Mouse (Mus musculus) hindbrain, embryonic 11.5 days (tissue): Measurements from ENCODE around the gene U2af1l4. TPM values are rescaled to one million over a fixed set of nuclear protein-coding genes. Genes with fewer than 3 reads are reported as not detected.

ENCODE experiments used
- ATAC-seq: fragments of 200-750 bp; cut with Nextera tagmentation; 2 replicates; pipeline ENCODE4 v1.8.0; 2017; ENCODE audit warnings: mild to moderate bottlenecking, moderate TSS enrichment, moderate library complexity; ENCODE audit not compliant: low FRiP score
- DNase-seq: peaks from one replicate; pipeline ENCODE4 v3.0.0-alpha.2; 2015; ENCODE audit warnings: low spot score
- H3K27ac ChIP-seq: fragments of 300-500 bp; sonication (generic); 2 replicates; pipeline ENCODE4 v1.5.1; 2014; ENCODE audit warnings: mild to moderate bottlenecking, low read depth, low read length
- H3K27me3 ChIP-seq: fragments of 300-500 bp; sonication (generic); 2 replicates; pipeline ENCODE4 v1.6.1; 2014; ENCODE audit warnings: mild to moderate bottlenecking, low read length, moderate library complexity, mixed read lengths; ENCODE audit not compliant: control insufficient read depth, insufficient read depth
- H3K36me3 ChIP-seq: fragments of 300-500 bp; sonication (generic); 2 replicates; pipeline ENCODE4 v1.6.1; 2014; ENCODE audit warnings: mild to moderate bottlenecking, low read length, moderate library complexity, mixed read lengths; ENCODE audit not compliant: control insufficient read depth, insufficient read depth
- H3K4me1 ChIP-seq: fragments of 300-500 bp; sonication (generic); replicated peaks from 2 replicates; pipeline ENCODE4 v1.6.1; 2014; ENCODE audit warnings: low read length, mixed read lengths; ENCODE audit not compliant: control insufficient read depth, insufficient read depth
- H3K4me2 ChIP-seq: fragments of 300-500 bp; sonication (generic); replicated peaks from 2 replicates; pipeline ENCODE4 v1.6.1; 2014; ENCODE audit warnings: mild to moderate bottlenecking, low read depth, low read length
- H3K4me3 ChIP-seq: fragments of 300-500 bp; sonication (generic); 2 replicates; pipeline ENCODE4 v1.5.1; 2014; ENCODE audit warnings: low read depth, low read length
- H3K9ac ChIP-seq: fragments of 300-500 bp; sonication (generic); 2 replicates; pipeline ENCODE4 v1.6.1; 2014; ENCODE audit warnings: low read depth, low read length
- H3K9me3 ChIP-seq: fragments of 300-500 bp; sonication (generic); 2 replicates; pipeline ENCODE4 v1.6.1; 2016; ENCODE audit warnings: low read length; ENCODE audit not compliant: control insufficient read depth
- whole genome bisulfite sequencing: fragments of 180-500 bp; shearing (Covaris S2); extraction: QIAGEN DNeasy Blood & Tissue Kit; methylation state at CpG from one replicate; pipeline ENCODE4 v1.1.7; 2014; 5-methylcytosine and 5-hydroxymethylcytosine counted together
- polyA plus RNA-seq: library from polyadenylated mRNA; unstranded; fragments of >200 nt; fragmentation: Nextera tagmentation; extraction: Ambion mirVana; gene quantifications from 2 replicates; pipeline ENCODE4 v1.2.1, GENCODE M21; 2014

U2af1l4 gene
- polyA plus RNA-seq, 1 experiment from 2014 or later, result 100.0 TPM

DNA sequence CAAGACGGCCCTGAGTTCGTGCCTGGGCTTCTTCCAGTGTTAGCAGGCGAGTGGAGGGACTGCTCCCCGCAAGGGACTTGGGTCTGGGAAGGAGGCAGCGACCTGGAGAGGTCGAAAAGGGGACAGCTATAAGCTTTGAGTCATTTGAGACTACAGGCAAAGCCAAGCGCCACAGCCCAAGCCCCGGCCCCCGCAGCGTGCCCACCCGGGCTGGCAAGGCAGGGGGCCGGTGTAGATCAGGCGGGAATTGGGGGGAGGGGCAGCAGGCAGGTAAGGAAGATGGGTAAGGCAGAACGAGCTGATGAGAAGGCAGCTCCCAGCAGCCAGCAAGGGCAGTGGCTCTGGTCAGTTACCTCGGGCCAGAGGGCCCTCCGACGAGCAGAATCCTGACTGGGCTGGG, 36.7 kb upstream of the U2af1l4 start:
- no peak for ATAC-seq
- DNase-seq, result no peak
- Histone ChIP-seq H3K4me1 (0 out of 2 replicates have a peak, but pooled peaks cover 4% of the 10 kb centered on the region), H3K27ac (no peak overlapping the region), H3K4me2 (no peak overlapping the region), H3K9me3 (no peaks in the 10 kb centered on the region), H3K9ac (0 out of 2 replicates have a peak overlapping the region, but pooled peaks have one; percentile 23), H3K4me3 (no peak overlapping the region), H3K36me3 (peaks cover 27% of the 10 kb centered on the region), H3K27me3 (0 out of 2 replicates have a peak, but pooled peaks cover 2% of the 10 kb centered on the region)
- WGBS, result 22% methylated on average over 17 of the region's 17 CpGs

- DNase-seq (no peak), ATAC-seq (no peak)
- Histone ChIP-seq H3K9me3 (no peaks in the 10 kb centered on the region), H3K4me3 (no peak overlapping the region), H3K36me3 (peaks cover 32% of the 10 kb centered on the region), H3K9ac (no peak overlapping the region), H3K4me2 (no peak overlapping the region), H3K27me3 (0 out of 2 replicates have a peak, but pooled peaks cover 2% of the 10 kb centered on the region), H3K4me1 (0 out of 2 replicates have a peak, but pooled peaks cover 6% of the 10 kb centered on the region), H3K27ac (no peak overlapping the region)
- 81% methylated on average over 14 of the region's 14 CpGs for WGBS
These were observed 36.1 kb upstream of the U2af1l4 start for GRCm38 (mm10) chr7:30526981-30527380.

GRCm38 (mm10) chr7:30531291-30531815, 31.7 kb upstream of the U2af1l4 start:
- H3K9ac ChIP-seq, result peak overlapping the region; percentile 40; the same call in 1 of the 2 replicates
- no peaks in the 10 kb centered on the region for H3K27me3 ChIP-seq
- no peak overlapping the region for H3K27ac ChIP-seq
- 0 out of 2 replicates have a peak overlapping the region, but pooled peaks have one; percentile 6 for H3K4me3 ChIP-seq
- ATAC-seq, result no peak
- 83% methylated on average over 9 of the region's 9 CpGs for WGBS
- H3K9me3 ChIP-seq, result no peaks in the 10 kb centered on the region
- peak overlapping the region; percentile 14; the same call in 1 of the 2 replicates for H3K4me2 ChIP-seq
- peaks cover 18% of the 10 kb centered on the region for H3K4me1 ChIP-seq
- DNase-seq, result no peak
- H3K36me3 ChIP-seq, result peaks cover 25% of the 10 kb centered on the region

GRCm38 (mm10) chr7:30532931-30533330, 30.2 kb upstream of the U2af1l4 start:
- no peaks in the 10 kb centered on the region for H3K27me3 ChIP-seq
- peaks cover 22% of the 10 kb centered on the region for H3K36me3 ChIP-seq
- H3K9ac ChIP-seq, result peak overlapping the region; percentile 88
- DNase-seq, result peak; percentile 53
- H3K4me2 ChIP-seq, result peak overlapping the region; percentile 79
- no peak overlapping the region for H3K27ac ChIP-seq
- H3K4me3 ChIP-seq, result peak overlapping the region; percentile 79
- WGBS, result 17% methylated on average over 8 of the region's 8 CpGs
- no peaks in the 10 kb centered on the region for H3K9me3 ChIP-seq
- 0 out of 2 replicates have a peak, but pooled peaks have one; percentile 0 for ATAC-seq
- peaks cover 17% of the 10 kb centered on the region for H3K4me1 ChIP-seq

- peak overlapping the region; percentile 92 for H3K27ac ChIP-seq
- H3K4me2 ChIP-seq, result peak overlapping the region; percentile 79
- DNase-seq (peak; percentile 62), ATAC-seq (peak; percentile 45)
- no peaks in the 10 kb centered on the region for H3K9me3 ChIP-seq
- H3K36me3 ChIP-seq, result peaks cover 14% of the 10 kb centered on the region
- H3K27me3 ChIP-seq, result no peaks in the 10 kb centered on the region
- peak overlapping the region; percentile 88 for H3K9ac ChIP-seq
- H3K4me1 ChIP-seq, result peaks cover 17% of the 10 kb centered on the region
- 5% methylated on average over 25 of the region's 26 CpGs for WGBS
- peak overlapping the region; percentile 79 for H3K4me3 ChIP-seq
These were observed 29.0 kb upstream of the U2af1l4 start for GRCm38 (mm10) chr7:30533941-30534632.

GRCm38 (mm10) chr7:30534633-30535577, 28.2 kb upstream of the U2af1l4 start, which contains the start of gene Arhgap33:
TSS of gene Arhgap33 (minus strand) at chr7:30535060.
- peaks cover 14% of the 10 kb centered on the region for H3K36me3 ChIP-seq

DNA sequence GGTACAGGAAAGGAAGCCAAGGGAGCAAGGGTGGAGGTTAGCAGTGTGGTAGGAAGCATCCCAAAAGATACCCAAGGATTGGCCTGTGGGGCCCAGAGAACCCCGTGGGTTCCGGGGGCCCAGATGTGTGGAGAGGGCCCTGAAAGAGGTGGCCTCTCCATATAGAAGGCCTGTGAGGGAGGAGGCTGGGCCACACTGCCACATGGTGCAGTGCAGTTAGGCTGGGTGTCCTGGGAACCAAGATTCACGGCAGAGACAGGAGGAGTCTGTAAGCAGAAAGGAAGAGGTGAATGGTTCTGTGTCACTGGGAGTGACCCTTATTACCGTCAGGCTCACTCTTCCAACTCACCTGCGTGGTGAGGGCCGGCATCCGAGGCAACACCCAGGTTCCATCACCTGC, 22.5 kb upstream of the U2af1l4 start:
- H3K9ac ChIP-seq, result no peak overlapping the region
- peaks cover 2% of the 10 kb centered on the region; the same call in 1 of the 2 replicates for H3K4me1 ChIP-seq
- H3K36me3 ChIP-seq, result no peaks in the 10 kb centered on the region
- no peak overlapping the region for H3K4me2 ChIP-seq
- WGBS, result 91% methylated on average over 7 of the region's 7 CpGs
- no peaks in the 10 kb centered on the region for H3K9me3 ChIP-seq
- no peak overlapping the region for H3K4me3 ChIP-seq
- DNase-seq (no peak), ATAC-seq (no peak)
- H3K27ac ChIP-seq, result no peak overlapping the region
- H3K27me3 ChIP-seq, result no peaks in the 10 kb centered on the region

More at GRCm38 (mm10) chr7:30534633-30535577, 28.2 kb upstream of the U2af1l4 start, which contains the start of gene Arhgap33:
- peak within 1 kb of the TSS; percentile 79 for H3K4me2 ChIP-seq
- peak within 1 kb of the TSS; percentile 79 for H3K4me3 ChIP-seq
- H3K27me3 ChIP-seq, result no peaks in the 10 kb centered on the region
- WGBS, result 2% methylated on average over 67 of the region's 84 CpGs
- H3K27ac ChIP-seq, result peak within 1 kb of the TSS; percentile 92
- DNase-seq (peak; percentile 99), ATAC-seq (peak; percentile 93)
- peak within 1 kb of the TSS; percentile 88 for H3K9ac ChIP-seq
- H3K9me3 ChIP-seq, result no peaks in the 10 kb centered on the region
- H3K4me1 ChIP-seq, result peaks cover 17% of the 10 kb centered on the region

DNA sequence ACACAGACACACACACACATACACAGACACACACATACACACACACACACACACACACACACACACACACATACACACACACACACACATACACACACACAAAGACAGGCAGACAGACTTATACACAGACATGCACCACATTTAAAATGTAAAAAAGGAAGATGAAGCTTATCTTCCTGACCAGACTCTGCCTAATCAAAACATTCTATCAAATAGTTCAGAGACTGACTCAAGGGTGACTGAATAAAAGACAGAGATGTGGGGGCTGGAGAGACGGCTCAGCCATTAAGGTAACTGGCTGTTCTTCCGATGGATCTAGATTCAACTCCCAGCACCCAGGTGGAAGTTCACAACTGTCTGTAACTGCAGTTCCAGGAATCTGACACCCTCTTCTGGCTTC, 18.8 kb upstream of the U2af1l4 start:
- no peak overlapping the region for H3K4me3 ChIP-seq
- no peak for ATAC-seq
- no peaks in the 10 kb centered on the region for H3K9me3 ChIP-seq
- WGBS, result 93% methylated on average over 2 of the region's 2 CpGs
- no peak overlapping the region for H3K27ac ChIP-seq
- H3K4me2 ChIP-seq, result no peak overlapping the region
- no peaks in the 10 kb centered on the region for H3K27me3 ChIP-seq
- no peak for DNase-seq
- no peaks in the 10 kb centered on the region for H3K4me1 ChIP-seq
- H3K9ac ChIP-seq, result no peak overlapping the region
- no peaks in the 10 kb centered on the region for H3K36me3 ChIP-seq
